Mouse (Mus musculus) 3134 (cell line): ENCODE measurements around the gene Fxr2.

ENCODE experiments used
- DNase-seq: peaks from one replicate; pipeline ENCODE4 v3.0.0-alpha.2; 2011; ENCODE audit warnings: low spot score; ENCODE audit not compliant: insufficient read length; ENCODE audit errors: extremely low read depth

Gene Fxr2

DNA sequence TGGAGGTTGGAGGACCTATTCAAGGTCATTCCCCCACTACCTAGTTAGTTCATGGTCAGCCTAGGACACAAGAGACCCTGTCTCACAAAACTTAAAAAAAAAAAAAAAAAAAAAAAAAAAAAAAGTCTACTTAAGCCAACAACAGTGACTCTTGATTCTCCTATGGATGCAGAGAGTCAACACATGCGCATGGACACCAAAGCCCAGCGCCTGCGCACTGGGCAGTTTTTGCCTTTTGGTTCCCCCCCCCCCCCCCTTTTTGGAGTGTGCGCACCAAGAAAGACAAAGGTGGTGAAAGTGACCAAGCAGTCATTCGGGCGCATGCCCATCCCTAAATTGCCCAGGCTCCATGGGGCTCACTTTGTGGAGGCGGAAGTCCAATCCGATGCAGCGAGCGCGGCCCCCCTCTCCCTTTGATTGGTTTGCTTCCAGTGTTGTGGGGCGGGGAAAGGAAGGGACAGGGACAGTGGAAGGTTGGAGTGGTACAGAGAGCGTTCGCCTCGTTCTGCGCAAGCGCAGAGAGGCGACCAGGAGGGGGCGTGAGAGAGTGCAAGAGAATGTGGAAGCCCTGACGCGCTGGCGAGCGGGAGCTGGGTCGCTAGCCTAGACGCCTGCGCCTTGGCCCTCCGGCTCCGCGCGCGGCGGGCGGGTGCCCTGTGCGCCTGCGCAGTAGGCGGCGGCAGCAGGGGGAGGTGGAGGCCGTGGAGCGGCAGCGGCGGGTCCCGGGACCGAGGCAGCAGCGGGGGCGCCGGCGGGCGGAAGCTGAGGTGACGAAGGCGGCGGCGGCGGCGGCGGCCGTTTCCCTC, at the start of gene Fxr2:
Gene Fxr2 (plus strand): TSS at position 707 of the 806 bp plus-strand sequence.
- peak; percentile 99 for DNase-seq

DNA sequence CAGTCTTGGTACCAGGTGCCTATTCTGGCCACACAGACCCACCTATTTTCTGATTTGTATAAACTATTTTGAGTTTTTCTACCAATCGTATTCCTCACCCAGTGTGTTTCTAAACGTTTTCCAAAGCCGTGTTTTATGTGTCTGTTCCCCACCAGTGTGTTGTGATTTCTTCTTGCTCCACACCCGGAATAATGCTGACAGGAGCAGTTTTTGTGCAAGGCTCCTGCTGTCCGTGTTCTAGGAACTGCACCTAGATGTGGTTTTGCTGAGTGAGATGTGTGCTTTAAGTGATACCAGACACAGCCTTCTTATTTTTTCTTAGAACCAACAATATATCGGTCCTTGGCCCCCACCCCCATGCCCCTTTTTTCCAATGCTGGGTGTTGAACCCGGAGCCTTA, 48.8 kb upstream of the Fxr2 start:
- DNase-seq = no peak

DNA sequence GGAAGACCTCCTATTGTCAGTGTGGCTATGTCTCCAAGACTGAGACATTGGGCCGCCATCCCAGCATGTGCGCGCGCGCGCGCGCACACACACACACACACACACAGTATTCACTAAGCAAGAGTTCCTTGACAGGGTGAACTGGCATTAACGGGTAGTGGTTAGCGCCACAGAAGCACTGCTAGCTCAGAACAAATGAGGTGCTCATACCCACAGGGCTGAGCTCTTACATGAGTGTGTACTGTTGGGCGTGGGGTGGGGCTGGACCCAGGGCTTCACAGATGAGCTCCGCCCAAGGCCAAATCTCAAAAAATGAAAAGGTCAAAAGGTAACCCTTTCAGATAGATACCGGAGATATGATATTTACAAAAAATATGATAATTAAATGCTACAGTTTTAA, 47.9 kb upstream of the Fxr2 start:
- DNase-seq = no peak

GRCm38 (mm10) chr11:69585718-69586325, 47.0 kb upstream of the Fxr2 start:
- no peak for DNase-seq

- DNase-seq = no peak
These were observed 43.5 kb upstream of the Fxr2 start for GRCm38 (mm10) chr11:69589207-69589834.

DNA sequence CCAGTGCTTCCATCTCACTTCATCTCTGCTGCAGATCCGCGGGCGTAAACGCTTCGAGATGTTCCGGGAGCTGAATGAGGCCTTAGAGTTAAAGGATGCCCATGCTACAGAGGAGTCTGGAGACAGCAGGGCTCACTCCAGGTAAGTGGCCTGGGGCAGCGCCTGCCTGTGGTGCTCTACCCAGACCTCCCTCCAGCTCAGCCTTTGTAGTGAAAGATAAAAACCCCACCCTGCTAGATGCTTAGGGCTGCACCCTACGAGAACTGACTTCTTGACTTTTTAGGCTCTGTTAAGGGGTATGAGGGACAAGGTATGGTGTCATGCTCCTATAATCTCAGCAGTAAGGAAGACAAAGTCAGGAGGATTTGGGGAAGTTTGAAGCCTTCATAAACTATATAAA, 42.2 kb upstream of the Fxr2 start:
- no peak for DNase-seq

DNA sequence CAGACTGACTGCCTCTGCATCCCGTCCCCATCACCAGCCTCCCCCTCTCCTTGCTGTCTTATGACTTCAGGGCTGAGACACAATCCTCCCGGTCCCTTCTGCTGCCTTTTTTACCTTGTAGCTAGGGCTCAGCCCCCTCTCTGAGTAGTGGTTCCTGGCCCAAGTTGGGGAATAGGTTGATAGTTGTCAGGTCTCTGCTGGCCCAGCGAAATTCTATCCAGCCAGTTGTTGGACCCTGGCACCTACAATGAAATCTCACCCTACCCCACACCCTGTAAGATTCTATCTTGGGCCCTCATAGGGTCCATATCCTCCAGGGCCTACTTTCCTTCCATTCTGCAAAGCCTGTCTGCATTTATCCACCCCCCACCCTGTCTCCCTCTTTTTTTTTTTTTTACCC, 41.4 kb upstream of the Fxr2 start:
- DNase-seq = no peak

- DNase-seq = no peak
These were observed 40.7 kb upstream of the Fxr2 start for GRCm38 (mm10) chr11:69591899-69592637.

GRCm38 (mm10) chr11:69592799-69593198, 40.0 kb upstream of the Fxr2 start:
- DNase-seq = no peak

DNA sequence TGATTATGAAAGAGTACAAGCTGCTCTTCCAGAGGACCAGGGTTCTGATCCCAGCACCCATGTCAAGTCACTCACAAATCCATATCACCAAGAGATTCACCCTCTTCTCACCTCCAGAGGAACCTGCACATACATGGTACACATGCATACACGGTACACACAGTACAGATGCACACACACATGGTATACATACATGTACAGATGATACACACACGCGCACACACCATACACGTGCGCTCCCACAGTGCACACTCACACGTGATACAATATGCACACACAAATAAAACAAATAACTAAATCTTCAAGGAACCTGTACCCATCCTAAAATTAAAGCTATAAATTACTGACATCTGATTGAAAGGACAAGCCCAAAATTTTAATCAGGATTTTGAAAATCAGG, 37.9 kb upstream of the Fxr2 start:
- DNase-seq = no peak

- DNase-seq = no peak
These were observed 33.4 kb upstream of the Fxr2 start for GRCm38 (mm10) chr11:69599436-69599835.

DNA sequence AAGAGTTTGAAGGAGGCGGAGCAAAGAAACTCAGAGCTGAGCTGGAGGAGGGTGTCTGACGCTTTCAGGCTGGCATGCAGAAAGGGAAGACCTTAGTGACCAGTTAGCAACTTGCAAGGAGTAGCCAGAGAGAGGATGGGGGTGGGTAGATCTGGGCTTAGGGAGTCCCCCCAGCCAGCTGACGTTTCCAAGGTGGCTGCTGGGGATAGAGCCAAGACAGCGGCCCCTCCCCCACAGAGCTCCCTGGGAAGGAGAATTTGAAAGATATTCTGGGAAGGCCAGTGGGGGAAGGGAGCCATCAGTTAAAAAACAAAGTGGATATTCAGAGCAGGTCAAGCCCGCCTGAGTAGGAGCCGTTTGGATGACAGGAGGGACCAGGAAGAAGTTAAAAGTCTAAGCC, 32.7 kb upstream of the Fxr2 start:
- no peak for DNase-seq

DNA sequence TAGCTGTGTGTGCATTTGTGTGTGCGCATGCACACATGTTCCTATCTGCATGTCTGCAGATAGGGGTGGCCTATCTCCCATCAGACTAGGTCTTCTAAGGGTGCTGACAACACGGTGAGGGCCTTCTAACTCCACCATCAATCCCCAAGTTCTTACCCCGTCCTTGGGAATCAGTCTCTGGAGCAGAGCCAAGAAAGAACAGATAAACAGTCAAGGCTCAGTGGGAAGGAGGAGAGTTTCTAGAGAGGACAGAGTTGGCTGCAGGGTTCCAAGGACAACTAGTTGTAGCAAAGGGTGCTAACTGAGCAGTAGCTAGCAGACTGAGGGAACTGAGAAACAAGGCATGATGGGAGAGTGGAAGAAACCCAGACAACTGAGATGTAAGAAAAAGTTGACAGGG, 31.0 kb upstream of the Fxr2 start:
- no peak for DNase-seq

DNA sequence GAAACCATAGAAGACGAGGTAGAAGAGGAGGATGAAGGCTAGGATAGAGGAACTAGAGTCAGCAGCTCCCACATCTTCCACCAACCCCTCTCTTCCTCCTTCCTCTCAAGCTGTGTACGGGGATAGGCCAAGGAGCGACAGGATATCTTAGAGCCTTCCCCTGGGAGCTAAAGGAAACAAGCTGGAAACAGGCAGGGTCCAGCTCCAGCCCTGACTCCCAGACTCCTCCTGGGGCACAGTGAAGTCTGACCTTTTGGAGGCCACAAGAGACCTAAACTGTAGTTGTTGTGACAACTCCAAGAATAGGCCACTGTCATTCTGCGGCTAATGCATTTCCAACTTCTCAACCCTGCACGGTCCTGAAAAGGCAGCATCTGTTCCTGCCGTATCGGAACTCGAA, 29.3 kb upstream of the Fxr2 start:
- DNase-seq = no peak

DNA sequence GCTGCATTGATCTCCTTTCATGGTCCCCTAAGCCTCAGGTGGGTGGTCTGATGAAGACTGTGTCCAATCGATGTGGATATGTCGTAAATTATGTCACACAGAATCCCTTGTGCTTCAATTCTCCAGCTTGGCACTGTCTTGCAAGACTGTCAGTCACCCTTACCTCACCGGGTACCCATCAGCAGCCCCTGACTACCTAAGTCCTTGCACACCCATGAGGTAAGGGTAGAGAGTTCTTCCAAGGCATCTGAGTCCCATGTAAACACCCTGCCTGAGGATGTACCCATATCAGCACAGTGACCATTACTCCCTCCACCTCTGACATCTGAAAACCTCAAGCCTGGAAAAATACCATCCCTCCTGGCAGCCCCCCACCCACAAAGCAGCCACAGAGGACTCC, 28.4 kb upstream of the Fxr2 start:
- DNase-seq = no peak

DNA sequence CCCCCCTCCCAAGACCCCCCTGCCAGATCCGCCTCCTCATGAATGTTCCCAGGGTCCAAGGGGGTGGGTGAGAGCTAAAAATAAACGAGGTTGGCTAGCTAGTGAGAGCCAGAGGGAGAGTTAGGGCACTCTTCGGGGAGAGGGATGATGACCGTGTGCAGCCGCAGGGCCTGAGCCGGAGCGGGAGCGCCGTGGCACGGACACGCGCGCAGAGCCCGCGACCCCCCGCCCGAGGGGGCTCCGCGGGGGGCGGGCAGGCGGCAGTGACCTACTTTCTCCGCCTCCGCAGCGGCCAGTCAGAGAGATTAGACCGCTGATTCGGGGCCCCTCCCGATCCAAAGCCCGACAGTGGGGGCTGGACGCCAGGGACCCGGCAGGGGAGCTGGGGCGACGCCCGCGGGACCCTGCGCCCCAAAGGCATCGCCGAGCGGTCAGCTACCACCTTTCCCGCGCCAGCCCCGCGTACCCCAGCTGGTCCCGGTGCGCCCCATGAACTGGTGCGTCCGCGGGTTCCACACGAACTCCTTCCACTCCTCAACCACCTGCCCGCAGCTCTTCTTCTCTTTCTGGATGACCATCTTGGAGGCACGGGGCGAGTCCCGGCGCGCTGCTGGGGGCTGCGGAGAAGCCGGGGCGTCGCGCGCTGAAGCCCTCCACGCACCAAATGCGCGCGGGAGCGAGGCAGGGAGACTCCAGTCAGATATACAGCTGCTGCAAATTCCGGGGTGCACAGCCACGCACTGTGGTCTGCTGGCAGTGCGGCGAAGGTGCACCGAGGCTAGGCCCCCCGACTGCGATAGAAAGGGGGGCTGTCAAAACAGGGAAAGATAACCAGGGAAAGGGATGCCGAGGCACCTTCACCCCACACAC, 27.8 kb upstream of the Fxr2 start:
- DNase-seq = no peak

- DNase-seq = no peak
These were observed 26.9 kb upstream of the Fxr2 start, which contains the start of gene Atp1b2 for GRCm38 (mm10) chr11:69605726-69606490. Gene Atp1b2 (minus strand): TSS chr11:69605942.

GRCm38 (mm10) chr11:69606491-69606795, 26.3 kb upstream of the Fxr2 start:
- DNase-seq = no peak

DNA sequence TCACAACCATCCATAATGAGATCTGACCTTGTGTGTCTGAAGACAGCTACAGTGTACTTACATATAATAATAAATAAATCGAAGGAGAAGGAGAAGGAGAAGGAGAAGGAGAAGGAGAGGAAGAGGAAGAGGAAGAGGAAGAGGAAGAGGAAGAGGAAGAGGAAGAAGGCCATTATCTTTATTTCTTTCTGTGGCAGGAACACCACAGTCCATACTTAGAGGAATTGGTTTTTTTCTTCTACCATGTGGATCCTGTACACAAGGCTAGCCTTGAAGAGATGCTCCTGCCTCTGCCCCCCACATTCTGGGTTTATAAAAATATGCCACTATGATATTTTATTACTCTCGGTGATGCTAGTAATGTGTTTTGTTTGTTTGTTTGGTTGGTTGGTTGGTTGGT, 26.0 kb upstream of the Fxr2 start:
- no peak for DNase-seq

GRCm38 (mm10) chr11:69608525-69608924, 24.3 kb upstream of the Fxr2 start:
- no peak for DNase-seq
